Mouse (Mus musculus) liver, adult 2 months (tissue): ENCODE measurements around the gene Mrap.

Source experiments
- CTCF ChIP-seq: fragments of 200-500 bp; IDR thresholded peaks from 2 replicates; pipeline ENCODE4 v1.5.1; 2011; ENCODE audit warnings: low read depth, low read length, control low read depth
- POLR2A ChIP-seq: fragments of 200-500 bp; IDR thresholded peaks from 2 replicates; pipeline ENCODE4 v1.6.1; 2011; ENCODE audit warnings: low read length, control low read depth; ENCODE audit not compliant: insufficient read depth; ENCODE audit errors: extremely low read depth

GRCm38 (mm10) chr16:90693625-90694024 lies 44.4 kb upstream of the Mrap start:
- no peak for TF ChIP-seq CTCF
- TF ChIP-seq POLR2A, result no peak
